Mouse (Mus musculus): ENCODE measurements around the gene Srgap3. TPM values are rescaled to one million over a fixed set of nuclear protein-coding genes. Genes with fewer than 3 reads are reported as not detected.

Srgap3 gene
- polyA plus RNA-seq, 1 experiment from 2014 or later: 6.5 TPM

GRCm38 (mm10) chr6:112927341-112927740 lies 19.7 kb downstream of the Srgap3 start:
- Histone ChIP-seq H3K9ac (no peak overlapping the region), H3K27ac (no peak overlapping the region), H3K4me3 (no peak overlapping the region), H3K27me3 (no peaks in the 10 kb centered on the region), H3K9me3 (no peaks in the 10 kb centered on the region), H3K36me3 (0 out of 2 replicates have a peak, but pooled peaks cover 4% of the 10 kb centered on the region), H3K4me1 (peaks cover 15% of the 10 kb centered on the region; the same call in 1 of the 2 replicates), H3K4me2 (no peak overlapping the region)
- ATAC-seq (ENCODE audit: insufficient number of reproducible peaks, insufficient read depth, low FRiP score, low TSS enrichment, low read depth): no peak
- WGBS: 90% methylated on average over 5 of the region's 5 CpGs

GRCm38 (mm10) chr6:112926011-112926410 lies 21.1 kb downstream of the Srgap3 start:
- no peak overlapping the region for H3K4me2 ChIP-seq
- 0 out of 2 replicates have a peak overlapping the region, but pooled peaks have one; percentile 45 for H3K27ac ChIP-seq
- WGBS: 79% methylated on average over 5 of the region's 5 CpGs

GRCm38 (mm10) chr6:112925234-112925975 lies 21.7 kb downstream of the Srgap3 start:
- H3K4me3 ChIP-seq: no peak overlapping the region
- H3K4me1 ChIP-seq: peaks cover 17% of the 10 kb centered on the region; the same call in 1 of the 2 replicates
- 0 out of 2 replicates have a peak, but pooled peaks cover 4% of the 10 kb centered on the region for H3K36me3 ChIP-seq
- H3K4me2 ChIP-seq: no peak overlapping the region
- no peak overlapping the region for H3K9ac ChIP-seq
- ATAC-seq (ENCODE audit: insufficient number of reproducible peaks, insufficient read depth, low FRiP score, low TSS enrichment, low read depth): no peak
- 60% methylated on average over 11 of the region's 11 CpGs for WGBS
- no peaks in the 10 kb centered on the region for H3K9me3 ChIP-seq
- H3K27me3 ChIP-seq: no peaks in the 10 kb centered on the region
- H3K27ac ChIP-seq: peak overlapping the region; percentile 45

More at GRCm38 (mm10) chr6:112926011-112926410, 21.1 kb downstream of the Srgap3 start:
- H3K36me3 ChIP-seq: 0 out of 2 replicates have a peak, but pooled peaks cover 4% of the 10 kb centered on the region
- no peaks in the 10 kb centered on the region for H3K27me3 ChIP-seq
- H3K4me3 ChIP-seq: no peak overlapping the region
- no peaks in the 10 kb centered on the region for H3K9me3 ChIP-seq
- H3K4me1 ChIP-seq: peaks cover 15% of the 10 kb centered on the region; the same call in 1 of the 2 replicates
- ATAC-seq (ENCODE audit: insufficient number of reproducible peaks, insufficient read depth, low FRiP score, low TSS enrichment, low read depth): no peak
- H3K9ac ChIP-seq: no peak overlapping the region

- Histone ChIP-seq H3K4me2 (no peak overlapping the region), H3K4me1 (peaks cover 18% of the 10 kb centered on the region; the same call in 1 of the 2 replicates), H3K9me3 (no peaks in the 10 kb centered on the region), H3K4me3 (no peak overlapping the region), H3K36me3 (0 out of 2 replicates have a peak, but pooled peaks cover 4% of the 10 kb centered on the region), H3K27me3 (no peaks in the 10 kb centered on the region), H3K9ac (no peak overlapping the region), H3K27ac (peak overlapping the region; percentile 45)
- WGBS: 66% methylated on average over 13 of the region's 13 CpGs
- ATAC-seq (ENCODE audit: insufficient number of reproducible peaks, insufficient read depth, low FRiP score, low TSS enrichment, low read depth): no peak
These were observed 22.4 kb downstream of the Srgap3 start for GRCm38 (mm10) chr6:112924606-112925141.

GRCm38 (mm10) chr6:112920619-112921195 lies 26.4 kb downstream of the Srgap3 start:
- Histone ChIP-seq H3K27ac (no peak overlapping the region), H3K36me3 (0 out of 2 replicates have a peak, but pooled peaks cover 4% of the 10 kb centered on the region), H3K4me2 (no peak overlapping the region), H3K9me3 (no peaks in the 10 kb centered on the region), H3K4me3 (no peak overlapping the region), H3K27me3 (no peaks in the 10 kb centered on the region), H3K9ac (no peak overlapping the region), H3K4me1 (peaks cover 16% of the 10 kb centered on the region; the same call in 1 of the 2 replicates)
- ATAC-seq (ENCODE audit: insufficient number of reproducible peaks, insufficient read depth, low FRiP score, low TSS enrichment, low read depth): no peak
- 74% methylated on average over 8 of the region's 8 CpGs for WGBS

GRCm38 (mm10) chr6:112917717-112918116 lies 29.3 kb downstream of the Srgap3 start:
- 0 out of 2 replicates have a peak, but pooled peaks cover 2% of the 10 kb centered on the region for H3K36me3 ChIP-seq
- no peak for ATAC-seq (ENCODE audit: insufficient number of reproducible peaks, insufficient read depth, low FRiP score, low TSS enrichment, low read depth)
- H3K27ac ChIP-seq: no peak overlapping the region
- 0 out of 2 replicates have a peak, but pooled peaks cover 3% of the 10 kb centered on the region for H3K4me1 ChIP-seq
- H3K9me3 ChIP-seq: no peaks in the 10 kb centered on the region
- H3K4me2 ChIP-seq: no peak overlapping the region
- WGBS: 88% methylated on average over 8 of the region's 8 CpGs
- no peak overlapping the region for H3K9ac ChIP-seq
- no peaks in the 10 kb centered on the region for H3K27me3 ChIP-seq
- H3K4me3 ChIP-seq: no peak overlapping the region

GRCm38 (mm10) chr6:112916243-112916642 lies 30.8 kb downstream of the Srgap3 start:
- Histone ChIP-seq H3K4me1 (0 out of 2 replicates have a peak, but pooled peaks cover 3% of the 10 kb centered on the region), H3K27me3 (no peaks in the 10 kb centered on the region), H3K36me3 (no peaks in the 10 kb centered on the region), H3K9me3 (no peaks in the 10 kb centered on the region), H3K4me3 (no peak overlapping the region), H3K4me2 (no peak overlapping the region), H3K9ac (no peak overlapping the region), H3K27ac (no peak overlapping the region)
- 88% methylated on average over 2 of the region's 2 CpGs for WGBS
- ATAC-seq (ENCODE audit: insufficient number of reproducible peaks, insufficient read depth, low FRiP score, low TSS enrichment, low read depth): no peak

GRCm38 (mm10) chr6:112912552-112912951 lies 34.5 kb downstream of the Srgap3 start:
- no peak overlapping the region for H3K27ac ChIP-seq
- no peak for ATAC-seq (ENCODE audit: insufficient number of reproducible peaks, insufficient read depth, low FRiP score, low TSS enrichment, low read depth)

GRCm38 (mm10) chr6:112909711-112910110 lies 37.4 kb downstream of the Srgap3 start:
- Histone ChIP-seq H3K4me1 (peaks cover 4% of the 10 kb centered on the region; the same call in 1 of the 2 replicates), H3K9ac (no peak overlapping the region), H3K4me2 (no peak overlapping the region), H3K4me3 (no peak overlapping the region), H3K9me3 (no peaks in the 10 kb centered on the region), H3K27ac (no peak overlapping the region), H3K36me3 (no peaks in the 10 kb centered on the region), H3K27me3 (no peaks in the 10 kb centered on the region)
- WGBS: 40% methylated on average over 2 of the region's 2 CpGs
- ATAC-seq (ENCODE audit: insufficient number of reproducible peaks, insufficient read depth, low FRiP score, low TSS enrichment, low read depth): no peak

More at GRCm38 (mm10) chr6:112912552-112912951, 34.5 kb downstream of the Srgap3 start:
- Histone ChIP-seq H3K4me3 (no peak overlapping the region), H3K9me3 (no peaks in the 10 kb centered on the region), H3K4me1 (peaks cover 4% of the 10 kb centered on the region; the same call in 1 of the 2 replicates), H3K4me2 (no peak overlapping the region), H3K9ac (no peak overlapping the region), H3K27me3 (no peaks in the 10 kb centered on the region), H3K36me3 (no peaks in the 10 kb centered on the region)
- WGBS: 78% methylated on average over 5 of the region's 5 CpGs

GRCm38 (mm10) chr6:112907887-112908584 lies 39.0 kb downstream of the Srgap3 start:
- Histone ChIP-seq H3K36me3 (no peaks in the 10 kb centered on the region), H3K9me3 (no peaks in the 10 kb centered on the region), H3K9ac (no peak overlapping the region), H3K27me3 (no peaks in the 10 kb centered on the region), H3K27ac (no peak overlapping the region), H3K4me2 (no peak overlapping the region), H3K4me3 (no peak overlapping the region), H3K4me1 (peaks cover 8% of the 10 kb centered on the region)
- 86% methylated on average over 8 of the region's 8 CpGs for WGBS
- ATAC-seq (ENCODE audit: insufficient number of reproducible peaks, insufficient read depth, low FRiP score, low TSS enrichment, low read depth): no peak

GRCm38 (mm10) chr6:112903796-112904195 lies 43.3 kb downstream of the Srgap3 start:
- H3K4me1 ChIP-seq: peaks cover 29% of the 10 kb centered on the region
- H3K27me3 ChIP-seq: no peaks in the 10 kb centered on the region
- 89% methylated on average over 5 of the region's 5 CpGs for WGBS
- H3K4me2 ChIP-seq: no peak overlapping the region
- H3K4me3 ChIP-seq: no peak overlapping the region
- no peaks in the 10 kb centered on the region for H3K9me3 ChIP-seq
- H3K27ac ChIP-seq: no peak overlapping the region
- no peak for ATAC-seq (ENCODE audit: insufficient number of reproducible peaks, insufficient read depth, low FRiP score, low TSS enrichment, low read depth)
- H3K36me3 ChIP-seq: no peaks in the 10 kb centered on the region
- H3K9ac ChIP-seq: no peak overlapping the region

Measured in embryonic facial prominence, embryonic 13.5 days (tissue).